Mouse (Mus musculus) right cerebral cortex, adult 18-20 months (tissue): ENCODE data around the gene Actn4.

ENCODE experiments used
- DNase-seq: peaks from one replicate; pipeline ENCODE4 v3.0.0; 2022; ENCODE audit warnings: mixed read lengths

Gene Actn4

GRCm38 (mm10) chr7:28961927-28962670, at the start of gene Actn4:
Actn4 (minus strand) TSS chr7:28962340.
- DNase-seq, result peak; percentile 99

GRCm38 (mm10) chr7:29008714-29009113, 46.6 kb upstream of the Actn4 start:
- no peak for DNase-seq

GRCm38 (mm10) chr7:29008171-29008570, 46.0 kb upstream of the Actn4 start:
- no peak for DNase-seq

GRCm38 (mm10) chr7:29007224-29008101, 45.3 kb upstream of the Actn4 start:
- peak; percentile 23 for DNase-seq

- DNase-seq, result peak; percentile 40
Observed at GRCm38 (mm10) chr7:29000651-29001605, 38.8 kb upstream of the Actn4 start.

GRCm38 (mm10) chr7:28993402-28993801, 31.3 kb upstream of the Actn4 start:
- DNase-seq, result no peak

- no peak for DNase-seq
Observed at GRCm38 (mm10) chr7:28992997-28993396, 30.9 kb upstream of the Actn4 start.

GRCm38 (mm10) chr7:28991616-28992015, 29.5 kb upstream of the Actn4 start:
- DNase-seq, result no peak

- no peak for DNase-seq
Observed at GRCm38 (mm10) chr7:28990766-28991273, 28.7 kb upstream of the Actn4 start.

GRCm38 (mm10) chr7:28985207-28985606, 23.1 kb upstream of the Actn4 start:
- DNase-seq, result no peak

GRCm38 (mm10) chr7:28984452-28984851, 22.3 kb upstream of the Actn4 start:
- no peak for DNase-seq

- no peak for DNase-seq
Observed at GRCm38 (mm10) chr7:28983849-28984248, 21.7 kb upstream of the Actn4 start.

GRCm38 (mm10) chr7:28983141-28983564, 21.0 kb upstream of the Actn4 start:
- DNase-seq, result no peak

- DNase-seq, result no peak
Observed at GRCm38 (mm10) chr7:28982274-28983013, 20.3 kb upstream of the Actn4 start.

GRCm38 (mm10) chr7:28981651-28982273, 19.6 kb upstream of the Actn4 start, which contains the start of the genes Eif3k and Map4k1:
Eif3k (minus strand) TSS chr7:28981864.
Map4k1 (plus strand) TSS chr7:28982050.
- DNase-seq, result peak; percentile 99

- no peak for DNase-seq
Observed at GRCm38 (mm10) chr7:28977556-28977955, 15.4 kb upstream of the Actn4 start.

- DNase-seq, result no peak
Observed at GRCm38 (mm10) chr7:28973025-28973424, 10.9 kb upstream of the Actn4 start.

- DNase-seq, result peak; percentile 65
Observed at GRCm38 (mm10) chr7:28972542-28972985, 10.4 kb upstream of the Actn4 start.

GRCm38 (mm10) chr7:28971770-28972269, 9.7 kb upstream of the Actn4 start:
- DNase-seq, result no peak

GRCm38 (mm10) chr7:28971029-28971428, 8.9 kb upstream of the Actn4 start:
- DNase-seq, result no peak
